Mouse (Mus musculus) lung, adult 2 months (tissue): ENCODE measurements at regions not wholly inside any gene's neighbourhood (a gene's known extent, or its start where the extent isn't known, plus 50 kb on each side); places are given as distances from the start of the nearest gene placed in this dataset.
"Not testable (repeated sequence)": the region's sequence is repeated elsewhere in the genome, so short reads cannot be mapped to it uniquely, and the experiment has no call there.

Experiments used
- DNase-seq: peaks from one replicate; pipeline ENCODE4 v3.0.0; 2022
- H3K4me1 ChIP-seq: fragments of 200-500 bp; 2 replicates; pipeline ENCODE4 v1.6.1; 2011; ENCODE audit warnings: low read length; ENCODE audit not compliant: control insufficient read depth, insufficient read depth
- H3K4me3 ChIP-seq: fragments of 200-500 bp; replicated peaks from 2 replicates; pipeline ENCODE3; 2011; ENCODE audit warnings: low read depth, mild to moderate bottlenecking, control low read depth, low read length; ENCODE audit errors: extremely low read depth
- CTCF ChIP-seq: fragments of 200-500 bp; IDR thresholded peaks from 2 replicates; pipeline ENCODE4 v1.5.1; 2011; ENCODE audit warnings: mild to moderate bottlenecking, low read length, control low read depth; ENCODE audit not compliant: insufficient read depth
- POLR2A ChIP-seq: fragments of 200-500 bp; IDR thresholded peaks from 2 replicates; pipeline ENCODE4 v1.6.1; 2011; ENCODE audit warnings: low read depth, mild to moderate bottlenecking, control low read depth, low read length, borderline replicate concordance; ENCODE audit errors: extremely low read depth
- whole genome bisulfite sequencing: fragments of 180-500 bp; shearing (Covaris S2); methylation state at CpG from one replicate; pipeline ENCODE4 v1.1.7; 2018; 5-methylcytosine and 5-hydroxymethylcytosine counted together

DNA sequence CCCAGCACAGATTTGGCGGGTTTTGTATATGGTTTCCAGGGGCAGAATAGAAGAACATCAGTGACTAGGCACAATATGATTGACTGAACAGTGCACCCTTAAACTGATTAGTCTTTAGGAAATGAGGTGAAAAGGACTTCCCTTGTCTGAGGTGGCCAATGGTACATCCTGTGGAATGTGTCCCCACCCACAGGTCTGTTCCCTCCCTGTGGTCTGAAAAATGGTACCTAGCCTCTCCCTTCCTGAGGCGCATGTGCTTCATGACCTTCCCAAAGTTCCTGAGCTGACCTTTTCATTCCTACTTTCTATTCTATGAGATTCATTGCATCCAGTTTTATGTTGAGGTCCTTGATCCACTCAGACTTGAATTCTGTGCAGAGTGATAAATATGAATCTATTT, 76.0 kb downstream of the Zfp97 start:
- H3K4me1 ChIP-seq, DNase-seq, H3K4me3 ChIP-seq: not testable (repeated sequence)
- WGBS = 100% methylated on average over 2 of the region's 2 CpGs

DNA sequence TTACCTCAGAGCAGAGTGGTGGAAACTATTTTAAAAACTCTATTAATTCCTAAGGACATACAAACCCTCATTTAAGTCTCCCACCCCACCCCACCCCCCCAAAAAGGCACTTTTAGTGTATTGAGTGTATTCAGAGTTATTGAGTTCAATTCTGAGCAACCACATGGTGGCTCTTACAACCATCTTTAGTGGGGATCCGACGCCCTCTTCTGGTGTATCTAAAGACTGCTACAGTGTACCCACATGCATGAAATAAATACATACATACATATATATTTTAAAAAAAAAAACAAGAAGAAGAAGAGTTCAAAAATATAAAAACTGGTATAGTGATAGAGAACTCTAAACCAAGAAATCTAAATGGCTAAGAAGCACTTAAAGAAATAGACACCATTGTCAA, 107.9 kb downstream of the Zfp97 start:
- TF ChIP-seq POLR2A = no peak
- no peak for TF ChIP-seq CTCF
- Histone ChIP-seq H3K4me1 (no peaks in the 10 kb centered on the region), H3K4me3 (no peak overlapping the region)
- WGBS = 39% methylated on average over 2 of the region's 2 CpGs
- no peak for DNase-seq

DNA sequence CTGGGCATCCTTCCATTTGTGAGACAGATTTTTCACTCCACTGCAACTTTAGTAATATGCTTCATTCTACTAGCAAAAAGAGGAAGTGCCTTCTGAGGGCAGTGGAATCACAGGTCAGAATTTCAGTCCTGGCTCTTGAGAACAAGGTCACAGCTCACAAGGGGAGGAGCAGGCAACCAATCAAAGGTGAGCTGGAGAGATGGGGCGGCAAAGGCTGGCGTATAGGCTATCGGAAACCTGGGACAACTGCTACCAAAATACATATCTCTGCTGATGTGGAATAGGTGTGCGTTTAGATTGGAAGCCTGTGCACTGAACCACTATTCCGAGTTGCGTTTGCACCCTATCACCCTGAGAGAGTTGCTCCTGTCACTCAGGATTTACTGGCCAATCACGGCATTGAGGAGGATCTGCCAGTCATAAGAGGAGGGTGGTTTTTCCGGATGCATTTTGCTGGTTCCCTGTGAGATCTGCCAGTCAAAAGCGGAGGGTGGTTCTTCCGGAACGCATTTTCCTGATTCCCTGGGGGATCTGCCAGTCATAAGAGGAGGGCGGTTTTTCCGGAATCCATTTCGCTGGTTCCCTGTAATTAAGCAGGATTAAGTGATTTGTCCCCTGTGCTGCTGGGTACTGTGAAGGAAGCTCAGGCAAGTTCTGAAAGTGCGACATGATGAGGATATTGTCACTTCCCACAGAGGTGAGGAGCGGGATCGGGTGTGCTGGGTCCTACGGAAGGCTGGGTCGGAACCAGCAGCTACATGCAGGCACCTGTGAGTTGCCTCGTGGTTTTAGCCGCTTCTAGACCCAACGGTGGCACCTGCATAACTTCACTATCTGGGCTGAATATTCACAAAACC, 113.3 kb downstream of the Zfp97 start:
- H3K4me3 ChIP-seq = peak overlapping the region; percentile 88
- DNase-seq = peak; percentile 90
- WGBS = under 1% methylated on average over 22 of the region's 22 CpGs
- not testable (repeated sequence) for H3K4me1 ChIP-seq

DNA sequence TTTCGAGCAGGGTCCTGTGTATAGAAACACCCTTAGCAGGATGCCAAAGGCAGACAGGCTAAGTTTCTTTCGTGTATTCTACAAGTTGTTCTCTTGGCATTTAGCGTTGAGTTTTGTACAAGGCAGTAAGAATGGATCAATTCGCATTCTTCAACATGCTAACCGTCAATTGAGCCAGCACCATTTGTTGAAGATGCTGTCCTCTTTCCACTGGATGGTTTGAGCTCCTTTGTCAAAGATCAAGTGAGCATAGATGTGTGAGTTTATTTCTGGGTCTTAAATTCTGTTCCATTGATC, 113.9 kb downstream of the Zfp97 start:
- peak overlapping the region; percentile 49 for H3K4me3 ChIP-seq
- not testable (repeated sequence) for DNase-seq, H3K4me1 ChIP-seq
- WGBS = under 1% methylated on average over 5 of the region's 5 CpGs
